Mouse (Mus musculus): ENCODE data around the gene Rin3. TPM values are rescaled to one million over a fixed set of nuclear protein-coding genes. Genes with fewer than 3 reads are reported as not detected.

Rin3 gene
- polyA plus RNA-seq, 1 experiment from 2014 or later = 4.6 TPM

DNA sequence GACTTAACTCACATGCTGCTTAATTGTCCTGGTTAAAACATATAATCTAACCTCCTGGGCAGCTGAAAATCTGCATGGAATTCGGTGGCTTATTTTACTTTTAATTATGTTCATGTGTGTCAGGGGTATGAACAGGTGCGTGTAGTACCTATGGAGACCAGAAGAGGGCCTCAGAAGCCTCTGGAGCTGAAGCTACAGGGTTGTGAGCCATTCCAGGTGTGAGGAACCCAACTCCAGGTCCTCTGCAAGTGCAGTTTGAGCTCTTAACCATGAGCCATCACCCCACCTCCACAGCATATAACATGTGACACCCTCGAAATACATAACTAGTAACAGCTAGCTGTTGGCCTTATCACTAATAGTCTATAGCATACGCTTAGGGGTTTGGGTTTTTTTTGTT is 109.1 kb downstream of the Rin3 start:
- H3K9me3 ChIP-seq = no peaks in the 10 kb centered on the region
- H3K27ac ChIP-seq (replicated peaks) = no peak overlapping the region
- peaks cover 29% of the 10 kb centered on the region for H3K36me3 ChIP-seq
- peaks cover 15% of the 10 kb centered on the region for H3K4me1 ChIP-seq (replicated peaks)
- H3K27me3 ChIP-seq = peaks cover 5% of the 10 kb centered on the region; the same call in 1 of the 2 replicates
- WGBS = 69% methylated on average over 4 of the region's 4 CpGs
- no peak overlapping the region for H3K4me3 ChIP-seq
- H3K4me2 ChIP-seq = no peak overlapping the region
- H3K9ac ChIP-seq = no peak overlapping the region
- ATAC-seq (ENCODE audit: low read depth) = no peak

DNA sequence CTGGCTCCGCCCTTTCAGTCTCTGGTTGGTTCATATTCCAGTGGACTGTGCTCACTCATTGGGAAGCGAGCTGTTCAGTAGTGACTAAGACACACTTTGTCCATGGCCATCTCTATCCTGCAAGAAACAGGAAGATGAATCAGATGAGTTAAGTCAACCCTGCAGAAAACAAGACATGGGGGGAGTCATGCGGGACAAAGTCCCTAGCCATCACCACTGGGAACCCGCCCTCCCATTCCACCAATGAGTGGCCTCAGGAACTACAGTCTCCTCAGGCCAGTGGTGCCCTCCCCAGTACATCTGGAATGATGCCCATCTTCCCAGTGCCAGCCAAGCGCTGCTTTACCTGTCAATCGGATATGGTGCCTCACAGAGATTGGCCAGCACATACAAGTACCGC is 111.6 kb downstream of the Rin3 start:
- no peak for ATAC-seq (ENCODE audit: low read depth)
- Histone ChIP-seq H3K4me3 (no peak overlapping the region), H3K27me3 (peaks cover 5% of the 10 kb centered on the region; the same call in 1 of the 2 replicates), H3K4me2 (no peak overlapping the region), H3K9me3 (no peaks in the 10 kb centered on the region), H3K4me1 (replicated peaks) (peaks cover 18% of the 10 kb centered on the region), H3K9ac (no peak overlapping the region), H3K36me3 (peaks cover 55% of the 10 kb centered on the region), H3K27ac (replicated peaks) (no peak overlapping the region)
- 94% methylated on average over 7 of the region's 7 CpGs for WGBS

DNA sequence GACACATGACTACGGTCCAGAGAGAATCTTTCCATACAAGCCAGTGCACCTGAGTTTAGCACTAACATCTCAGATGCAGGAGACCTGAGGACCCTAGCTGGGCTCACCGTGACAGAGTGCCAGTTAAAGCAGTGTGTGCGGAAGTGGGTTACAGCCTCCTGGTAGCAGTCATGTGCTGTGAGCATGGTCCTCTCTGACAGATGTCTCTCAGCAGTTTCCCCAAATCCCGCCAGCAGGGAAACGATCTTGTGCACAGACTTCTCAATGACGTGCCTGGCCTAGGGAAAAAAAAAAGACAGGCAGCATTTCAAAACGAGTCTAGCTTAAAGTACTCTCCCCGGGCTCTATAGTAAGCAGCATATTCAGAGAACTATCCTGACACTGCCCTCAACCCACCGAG is 112.7 kb downstream of the Rin3 start:
- WGBS = 56% methylated on average over 9 of the region's 9 CpGs
- peaks cover 62% of the 10 kb centered on the region for H3K36me3 ChIP-seq
- H3K9me3 ChIP-seq = no peaks in the 10 kb centered on the region
- H3K9ac ChIP-seq = no peak overlapping the region
- peaks cover 18% of the 10 kb centered on the region for H3K4me1 ChIP-seq (replicated peaks)
- H3K27me3 ChIP-seq = 0 out of 2 replicates have a peak, but pooled peaks cover 5% of the 10 kb centered on the region
- H3K27ac ChIP-seq (replicated peaks) = no peak overlapping the region; the same call in 1 of the 2 replicates
- H3K4me3 ChIP-seq = no peak overlapping the region
- no peak overlapping the region for H3K4me2 ChIP-seq
- no peak for ATAC-seq (ENCODE audit: low read depth)

DNA sequence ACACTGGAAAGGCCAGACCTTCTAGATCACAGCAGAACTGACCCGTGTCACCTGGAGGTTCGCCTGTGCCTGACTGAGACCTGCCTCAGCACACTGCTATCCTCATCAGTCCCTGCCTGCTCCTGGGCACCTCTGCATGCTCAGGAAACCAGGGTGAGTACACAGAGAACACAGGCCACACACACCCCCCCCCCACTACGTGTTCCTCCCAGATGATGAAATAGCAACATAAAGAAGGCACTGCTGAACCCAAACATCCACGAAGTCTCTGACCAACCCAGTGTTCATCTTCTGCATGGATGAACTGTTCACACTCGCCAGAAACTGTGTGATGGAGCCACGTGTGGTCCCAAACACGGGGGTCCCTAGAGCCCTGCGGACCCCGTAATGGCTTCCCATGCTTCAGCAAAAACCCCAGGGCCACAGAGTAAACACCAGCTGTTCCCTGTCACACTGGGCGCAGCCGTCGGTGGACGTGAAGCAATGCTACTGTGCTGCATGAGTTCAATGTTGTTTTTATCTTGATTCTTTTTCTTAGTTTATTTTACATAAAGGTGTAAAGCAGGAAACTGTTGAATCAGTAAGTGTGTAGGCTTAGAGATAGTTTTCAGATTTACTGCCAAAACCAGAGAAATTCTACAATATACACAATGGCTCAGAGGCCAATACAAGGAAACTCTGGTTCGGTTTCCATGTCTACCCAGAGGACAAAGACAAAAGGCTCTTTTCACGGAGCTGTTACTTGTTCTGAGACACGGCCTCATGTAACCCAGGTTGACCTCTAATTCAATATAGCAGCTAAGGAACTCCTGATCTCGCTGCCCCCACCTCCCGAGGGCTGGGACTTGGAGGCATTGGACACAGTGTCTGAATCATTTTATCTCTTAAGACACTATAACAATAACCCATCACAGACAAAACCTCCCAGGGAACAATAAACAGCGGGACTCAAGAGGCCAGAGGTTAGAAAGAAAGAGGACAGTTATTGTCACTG is 113.4 kb downstream of the Rin3 start:
- H3K4me3 ChIP-seq = no peak overlapping the region
- peak; percentile 42 for ATAC-seq (ENCODE audit: low read depth)
- no peak overlapping the region for H3K4me2 ChIP-seq
- H3K9me3 ChIP-seq = no peaks in the 10 kb centered on the region
- peaks cover 69% of the 10 kb centered on the region for H3K36me3 ChIP-seq
- 0 out of 2 replicates have a peak, but pooled peaks cover 5% of the 10 kb centered on the region for H3K27me3 ChIP-seq
- WGBS = 19% methylated on average over 19 of the region's 19 CpGs
- H3K4me1 ChIP-seq (replicated peaks) = peaks cover 18% of the 10 kb centered on the region
- H3K27ac ChIP-seq (replicated peaks) = peak overlapping the region; percentile 6; the same call in 1 of the 2 replicates
- H3K9ac ChIP-seq = no peak overlapping the region

DNA sequence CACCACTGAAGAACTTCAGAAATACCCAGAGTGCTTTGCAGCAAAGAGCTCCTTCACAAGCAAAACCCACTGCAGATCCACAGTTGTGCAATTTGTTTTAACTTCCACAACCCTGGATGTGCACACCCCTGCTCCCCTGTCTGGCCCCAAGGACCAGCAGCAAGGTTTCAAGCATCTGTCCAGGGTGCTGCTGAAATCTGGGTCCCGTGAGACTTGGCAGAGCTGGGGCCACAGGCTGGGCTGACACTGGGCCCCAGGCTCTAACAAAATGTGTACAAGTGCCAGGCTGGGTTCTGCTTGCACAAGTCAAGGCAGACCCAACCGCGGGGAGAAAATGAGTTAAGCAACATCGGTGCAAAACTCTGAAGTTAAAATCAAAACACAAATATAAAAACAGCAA is 115.7 kb downstream of the Rin3 start:
- Histone ChIP-seq H3K27ac (replicated peaks) (no peak overlapping the region), H3K4me2 (no peak overlapping the region), H3K9me3 (no peaks in the 10 kb centered on the region), H3K36me3 (peaks cover 80% of the 10 kb centered on the region), H3K4me3 (no peak overlapping the region), H3K9ac (no peak overlapping the region), H3K27me3 (0 out of 2 replicates have a peak, but pooled peaks cover 5% of the 10 kb centered on the region), H3K4me1 (replicated peaks) (peaks cover 18% of the 10 kb centered on the region)
- no peak for ATAC-seq (ENCODE audit: low read depth)
- WGBS = 93% methylated on average over 4 of the region's 4 CpGs

DNA sequence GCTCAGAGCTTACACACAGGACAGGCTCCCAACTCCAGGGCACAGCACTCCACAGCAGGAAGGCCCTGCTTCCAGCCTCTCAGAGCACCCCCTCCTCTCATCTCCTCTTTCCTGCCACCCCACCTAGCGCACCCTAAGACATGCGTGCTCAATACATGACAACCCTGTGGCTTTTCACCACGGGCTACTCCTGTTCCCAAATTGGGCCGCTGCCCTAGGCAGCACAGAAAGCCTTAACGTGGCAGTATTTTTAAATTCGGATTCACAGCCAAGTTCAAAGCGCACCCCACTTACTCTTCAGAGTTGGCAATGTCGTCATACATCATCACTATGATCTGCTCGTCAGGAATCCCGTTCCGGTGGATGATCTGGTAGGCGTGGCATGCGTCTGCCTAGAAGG is 130.3 kb downstream of the Rin3 start:
- Histone ChIP-seq H3K4me3 (no peak overlapping the region), H3K4me1 (replicated peaks) (peaks cover 5% of the 10 kb centered on the region; the same call in 1 of the 2 replicates), H3K27me3 (no peaks in the 10 kb centered on the region), H3K36me3 (peaks cover 13% of the 10 kb centered on the region; the same call in 1 of the 2 replicates), H3K27ac (replicated peaks) (no peak overlapping the region), H3K4me2 (no peak overlapping the region), H3K9me3 (no peaks in the 10 kb centered on the region), H3K9ac (no peak overlapping the region)
- WGBS = 94% methylated on average over 13 of the region's 13 CpGs
- ATAC-seq (ENCODE audit: low read depth) = no peak

DNA sequence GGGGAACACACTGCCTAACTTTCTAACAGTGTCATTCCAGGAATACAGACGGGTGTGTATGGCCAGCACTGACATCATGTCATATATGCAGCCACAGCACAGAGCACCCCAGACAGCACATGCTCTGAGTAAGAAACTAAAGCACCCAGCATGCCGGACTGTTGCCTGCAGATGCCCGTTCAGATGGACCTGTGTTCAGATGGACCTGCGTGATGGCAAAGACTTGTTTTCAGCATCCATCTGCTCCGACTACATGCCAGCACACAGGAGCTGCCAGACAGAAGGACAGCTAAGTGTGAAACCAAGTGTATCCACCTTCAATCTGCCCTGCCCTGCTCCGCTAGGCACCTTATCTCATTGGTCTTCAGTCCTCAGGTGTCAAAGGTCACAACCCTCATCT is 131.8 kb downstream of the Rin3 start:
- Histone ChIP-seq H3K9me3 (no peaks in the 10 kb centered on the region), H3K4me3 (no peak overlapping the region), H3K4me2 (no peak overlapping the region), H3K36me3 (peaks cover 13% of the 10 kb centered on the region; the same call in 1 of the 2 replicates), H3K27ac (replicated peaks) (no peak overlapping the region), H3K9ac (no peak overlapping the region), H3K27me3 (no peaks in the 10 kb centered on the region), H3K4me1 (replicated peaks) (peaks cover 9% of the 10 kb centered on the region)
- no peak for ATAC-seq (ENCODE audit: low read depth)
- WGBS = 94% methylated on average over 6 of the region's 6 CpGs

DNA sequence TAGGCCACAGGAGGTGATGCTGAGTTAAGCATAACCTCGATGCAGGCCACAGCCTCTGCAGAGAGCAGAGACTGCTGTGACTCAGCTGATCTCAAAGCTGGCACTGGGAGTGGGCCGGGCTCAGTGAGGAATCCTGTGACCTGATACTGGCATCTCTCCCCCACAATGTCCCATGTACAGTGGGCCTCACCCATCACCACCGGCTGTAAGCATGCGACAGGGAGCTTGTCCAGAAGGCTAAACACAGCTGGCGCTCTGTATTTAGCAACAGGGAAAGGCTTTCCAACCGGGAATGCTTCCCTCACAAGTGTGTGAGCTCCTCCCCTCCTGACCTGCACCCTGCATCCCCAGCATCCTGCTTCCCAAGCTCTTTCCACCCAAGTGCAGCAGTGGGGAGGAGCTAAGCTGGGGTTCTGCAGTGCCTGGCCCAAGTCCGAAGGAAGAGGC is 133.6 kb downstream of the Rin3 start:
- H3K9me3 ChIP-seq = no peaks in the 10 kb centered on the region
- H3K4me1 ChIP-seq (replicated peaks) = peaks cover 12% of the 10 kb centered on the region
- no peak overlapping the region for H3K4me3 ChIP-seq
- no peak overlapping the region for H3K4me2 ChIP-seq
- no peak for ATAC-seq (ENCODE audit: low read depth)
- no peak overlapping the region for H3K9ac ChIP-seq
- no peaks in the 10 kb centered on the region for H3K27me3 ChIP-seq
- WGBS = 51% methylated on average over 7 of the region's 7 CpGs
- no peak overlapping the region for H3K27ac ChIP-seq (replicated peaks)
- peaks cover 15% of the 10 kb centered on the region; the same call in 1 of the 2 replicates for H3K36me3 ChIP-seq

DNA sequence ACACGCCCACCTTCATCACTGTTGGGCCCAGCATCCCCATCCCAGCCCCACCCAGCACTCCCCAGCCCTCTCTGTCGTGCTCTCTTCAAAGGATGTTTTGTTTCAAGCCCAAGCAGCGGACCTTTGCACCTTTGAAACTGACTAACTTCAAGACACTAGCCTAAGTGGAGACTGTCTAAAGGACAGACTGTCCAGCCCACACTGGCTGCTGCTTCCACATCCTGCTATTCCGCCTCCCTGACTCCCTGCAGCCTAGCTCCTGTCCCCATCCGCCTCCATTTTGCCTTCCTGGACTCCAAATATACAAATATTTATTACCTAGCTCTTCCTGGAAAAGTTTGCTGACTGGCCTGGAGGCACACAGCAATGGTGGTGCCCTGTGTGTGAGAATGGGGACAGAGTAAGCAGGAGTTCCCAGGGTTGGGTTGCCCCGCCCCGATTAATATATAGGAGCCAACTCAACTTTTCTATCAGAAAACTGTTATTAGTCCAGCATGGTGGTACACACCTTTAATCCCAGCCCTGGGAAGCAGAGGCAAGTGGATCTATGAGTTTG is 134.2 kb downstream of the Rin3 start:
- H3K27me3 ChIP-seq = no peaks in the 10 kb centered on the region
- H3K9me3 ChIP-seq = no peaks in the 10 kb centered on the region
- peaks cover 12% of the 10 kb centered on the region for H3K4me1 ChIP-seq (replicated peaks)
- no peak for ATAC-seq (ENCODE audit: low read depth)
- peaks cover 21% of the 10 kb centered on the region; the same call in 1 of the 2 replicates for H3K36me3 ChIP-seq
- H3K9ac ChIP-seq = no peak overlapping the region
- WGBS = 76% methylated on average over 7 of the region's 7 CpGs
- no peak overlapping the region for H3K27ac ChIP-seq (replicated peaks)
- H3K4me2 ChIP-seq = no peak overlapping the region
- no peak overlapping the region for H3K4me3 ChIP-seq

DNA sequence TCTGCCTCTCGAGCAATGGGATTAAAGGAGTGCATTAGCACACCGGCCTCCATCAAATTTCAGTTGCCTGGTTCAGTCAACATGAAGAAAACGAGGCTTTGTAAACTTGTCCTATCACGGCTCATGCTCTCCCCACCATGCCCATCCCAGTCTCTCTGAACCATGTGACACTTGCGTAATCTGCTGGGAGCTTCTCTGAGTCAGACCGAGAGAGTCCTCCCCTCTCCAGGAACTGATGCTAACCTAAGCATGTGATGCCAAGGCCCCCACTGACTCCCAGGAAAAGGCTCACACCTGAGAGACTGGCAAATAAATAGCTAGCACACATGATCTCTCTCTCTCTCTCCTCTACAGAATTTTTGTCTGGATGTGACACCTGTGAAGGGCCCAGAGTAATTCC is 134.9 kb downstream of the Rin3 start:
- ATAC-seq (ENCODE audit: low read depth) = no peak
- H3K9me3 ChIP-seq = no peaks in the 10 kb centered on the region

DNA sequence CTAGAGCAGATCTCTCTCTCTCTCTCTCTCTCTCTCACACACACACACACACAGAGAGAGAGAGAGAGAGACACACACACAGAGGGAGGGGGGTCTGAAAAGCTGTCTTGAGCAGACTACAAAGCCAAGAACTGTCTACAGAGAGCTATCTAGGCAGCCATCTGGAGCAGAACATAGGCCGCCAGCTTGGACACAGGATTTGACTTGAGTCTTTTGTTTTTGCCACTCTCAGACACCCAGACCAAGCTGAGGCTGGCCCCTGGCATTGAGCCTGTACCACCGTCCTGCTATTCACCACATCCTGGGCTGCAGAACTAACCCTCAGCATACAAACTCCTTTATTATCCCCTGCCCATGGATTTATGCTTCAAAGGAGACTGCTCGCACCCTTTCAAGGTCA is 136.7 kb downstream of the Rin3 start:
- H3K27ac ChIP-seq (replicated peaks) = 0 out of 2 replicates have a peak overlapping the region, but pooled peaks have one; percentile 14
- no peaks in the 10 kb centered on the region for H3K9me3 ChIP-seq
- H3K4me1 ChIP-seq (replicated peaks) = peaks cover 12% of the 10 kb centered on the region
- 42% methylated on average over 3 of the region's 3 CpGs for WGBS
- H3K4me2 ChIP-seq = no peak overlapping the region
- no peaks in the 10 kb centered on the region for H3K27me3 ChIP-seq
- ATAC-seq (ENCODE audit: low read depth) = peak; percentile 36; the same call in 1 of the 2 replicates
- H3K36me3 ChIP-seq = peaks cover 29% of the 10 kb centered on the region
- H3K4me3 ChIP-seq = no peak overlapping the region
- no peak overlapping the region for H3K9ac ChIP-seq

More for the DNA sequence above, 134.9 kb downstream of the Rin3 start:
- Histone ChIP-seq H3K4me3 (no peak overlapping the region), H3K27ac (replicated peaks) (no peak overlapping the region), H3K36me3 (peaks cover 26% of the 10 kb centered on the region), H3K4me1 (replicated peaks) (peaks cover 12% of the 10 kb centered on the region), H3K27me3 (no peaks in the 10 kb centered on the region), H3K4me2 (no peak overlapping the region), H3K9ac (no peak overlapping the region)
- WGBS = 87% methylated on average over 6 of the region's 6 CpGs
